Mouse (Mus musculus) E14TG2a.4 (cell line): Measurements from ENCODE around the gene Vps26b.

Experiments used
- CTCF ChIP-seq: conservative IDR thresholded peaks from 2 replicates; pipeline ENCODE4 v1.5.1; 2014; ENCODE audit warnings: low read length
- NANOG ChIP-seq: IDR thresholded peaks from 2 replicates; pipeline ENCODE4 v1.6.1; 2014; ENCODE audit warnings: borderline replicate concordance, low read length, mixed read lengths

GRCm38 (mm10) chr9:27011572-27011971 is 18.3 kb downstream of the Vps26b start:
- TF ChIP-seq CTCF, result no peak
- TF ChIP-seq NANOG, result no peak
